ENCODE assay signal across 10 mouse cellular contexts in genomic region chr2:103577752-103578662, GRCm38 (mm10). TPM values are rescaled to one million over a fixed set of nuclear protein-coding genes. Genes with fewer than 3 reads are reported as not detected.
DNase-seq lines count a peak whose midpoint lies in the region; ATAC-seq and TF ChIP-seq lines count a peak whose summit lies in the region.
"Had no signal": no experiment of that assay in that cellular context is flagged by ENCODE, and none has a peak within 500 bp of the region (broad histone marks: within the 10 kb centered on the region; RNA-seq: fewer than 3 reads in every experiment).

No protein-coding gene starts in this region.

- no peak for TF ChIP-seq CTCF in cerebellum, adult 2 months (IDR thresholded peaks at IDR 0.05; ENCODE audit: borderline replicate concordance, insufficient read depth, low read depth, low read length)

- H3K27me3 ChIP-seq in liver, embryonic 13.5 days: peaks cover 22% of the 10 kb centered on the region; the same call in 1 of the 2 replicates
- no peaks in the 10 kb centered on the region for H3K27me3 ChIP-seq in limb, embryonic 13.5 days
- no peaks in the 10 kb centered on the region for H3K27me3 ChIP-seq in stomach, embryonic 14.5 days (ENCODE audit: control insufficient read depth, insufficient read depth, low read length)
- H3K27me3 ChIP-seq in cerebellum, adult 2 months (ENCODE audit: control insufficient read depth, insufficient read depth, low read length): no peaks in the 10 kb centered on the region
- H3K27me3 ChIP-seq: CH12.LX had no signal

- WGBS in liver, embryonic 13.5 days (ENCODE audit: insufficient replicate concordance): 53% methylated on average over 7 of the region's 7 CpGs
- WGBS in limb, embryonic 13.5 days: 53% methylated on average over 7 of the region's 7 CpGs
- 48% methylated on average over 7 of the region's 7 CpGs for WGBS in stomach, embryonic 14.5 days
- WGBS in cerebellum, adult 2 months: 52% methylated on average over 7 of the region's 7 CpGs

- no peak overlapping the region for H3K4me3 ChIP-seq in liver, embryonic 13.5 days (replicated peaks)
- H3K4me3 ChIP-seq in limb, embryonic 13.5 days: no peak overlapping the region
- H3K4me3 ChIP-seq in stomach, embryonic 14.5 days (ENCODE audit: low read depth, low read length): no peak overlapping the region
- H3K4me3 ChIP-seq in cerebellum, adult 2 months (replicated peaks; ENCODE audit: insufficient read depth, low read depth, low read length): no peak overlapping the region

- peak overlapping the region; percentile 41; the same call in 1 of the 2 replicates for H3K27ac ChIP-seq in liver, embryonic 13.5 days
- H3K27ac ChIP-seq in limb, embryonic 13.5 days: no peak overlapping the region
- H3K27ac ChIP-seq in stomach, embryonic 14.5 days (ENCODE audit: low read length): peak overlapping the region; percentile 44; the same call in 1 of the 2 replicates
- no peak overlapping the region for H3K27ac ChIP-seq in cerebellum, adult 2 months (ENCODE audit: insufficient read depth, low read length)

- no peak for TF ChIP-seq POLR2A in cerebellum, adult 2 months (IDR thresholded peaks at IDR 0.05; ENCODE audit: borderline replicate concordance, insufficient read depth, low read length)

- H3K4me2 ChIP-seq in liver, embryonic 13.5 days: no peak overlapping the region
- no peak overlapping the region for H3K4me2 ChIP-seq in limb, embryonic 13.5 days (replicated peaks)
- no peak overlapping the region for H3K4me2 ChIP-seq in stomach, embryonic 14.5 days (replicated peaks; ENCODE audit: low read depth, low read length)

- peaks cover 53% of the 10 kb centered on the region for H3K4me1 ChIP-seq in liver, embryonic 13.5 days (replicated peaks)
- H3K4me1 ChIP-seq in limb, embryonic 13.5 days: peaks cover 65% of the 10 kb centered on the region
- peaks cover 38% of the 10 kb centered on the region for H3K4me1 ChIP-seq in stomach, embryonic 14.5 days (ENCODE audit: control insufficient read depth, insufficient read depth, low read length)
- no peaks in the 10 kb centered on the region for H3K4me1 ChIP-seq in cerebellum, adult 2 months (ENCODE audit: control insufficient read depth, insufficient read depth, low read length)

- no peak for DNase-seq in liver, embryonic 13.5 days
- no peak for DNase-seq in liver
- DNase-seq in heart, adult 9 months (ENCODE audit: low spot score in 2 of 2): peak; percentile 84 to 85
- no peak for DNase-seq in spleen, postnatal 10 days (ENCODE audit: low spot score in 2 of 2)
- DNase-seq in embryo, embryonic 9.5 days (ENCODE audit: extremely low spot score): no peak
- no peak for DNase-seq in cerebellum, adult 2 months

- ATAC-seq in liver, embryonic 13.5 days (ENCODE audit: low read depth): no peak
- peak; percentile 37; the same call in 1 of the 2 replicates for ATAC-seq in limb, embryonic 13.5 days (ENCODE audit: low FRiP score, low read depth)
- peak; percentile 71; the same call in 1 of the 2 replicates for ATAC-seq in stomach, embryonic 14.5 days (ENCODE audit: insufficient number of reproducible peaks, insufficient read depth, low FRiP score, low read depth)
- ATAC-seq: hindbrain, embryonic 16.5 days had no signal

- no peaks in the 10 kb centered on the region for H3K36me3 ChIP-seq in liver, embryonic 13.5 days
- no peaks in the 10 kb centered on the region for H3K36me3 ChIP-seq in limb, embryonic 13.5 days
- no peaks in the 10 kb centered on the region for H3K36me3 ChIP-seq in stomach, embryonic 14.5 days (ENCODE audit: control insufficient read depth, insufficient read depth, low read length)

- H3K9ac ChIP-seq in liver, embryonic 13.5 days: no peak overlapping the region
- no peak overlapping the region for H3K9ac ChIP-seq in limb, embryonic 13.5 days
- H3K9ac ChIP-seq in stomach, embryonic 14.5 days (replicated peaks; ENCODE audit: low read depth, low read length): no peak overlapping the region

- H3K9me3 ChIP-seq in liver, embryonic 13.5 days (replicated peaks): no peaks in the 10 kb centered on the region
- H3K9me3 ChIP-seq in limb, embryonic 13.5 days: no peaks in the 10 kb centered on the region
- no peaks in the 10 kb centered on the region for H3K9me3 ChIP-seq in stomach, embryonic 14.5 days (ENCODE audit: control insufficient read depth, low read depth, low read length)

RNA-seq across cellular contexts. Expression of gene Abtb2, which starts 11.9 kb away (rescaled TPM):
- 1.9 and 2.6 TPM in 2 replicates for polyA plus RNA-seq in liver, embryonic 13.5 days (2015; fragmentation: Nextera tagmentation; extraction: Ambion mirVana)
- polyA plus RNA-seq in limb, embryonic 13.5 days (2015; fragmentation: Nextera tagmentation; extraction: Ambion mirVana): 17.6 and 20.5 TPM in 2 replicates
- polyA plus RNA-seq in stomach, embryonic 14.5 days (2014; fragmentation: Nextera tagmentation; extraction: Ambion mirVana): 4.0 and 4.4 TPM in 2 replicates
- 14.9 and 16.0 TPM in 2 replicates for polyA plus RNA-seq in cerebellum, adult 2 months (2012; rRNA removed)

Comparison
In these comparisons a context has a peak if more than half of its experiments do, and no peak if none do; other contexts are left out.
1. DNase-seq: peak in heart, adult 9 months (2 of 2); none in liver, embryonic 13.5 days (single experiment), liver (single experiment), spleen, postnatal 10 days (0 of 2), embryo, embryonic 9.5 days (single experiment) and cerebellum, adult 2 months (0 of 2).
2. H3K27ac ChIP-seq: peak in liver, embryonic 13.5 days (single experiment) and stomach, embryonic 14.5 days (single experiment); none in limb, embryonic 13.5 days (single experiment) and cerebellum, adult 2 months (single experiment).